Mouse (Mus musculus) cerebellum, adult 18-20 months (tissue): ENCODE data around the gene Sncb.
"Not testable (repeated sequence)": the region's sequence is repeated elsewhere in the genome, so short reads cannot be mapped to it uniquely, and the experiment has no call there.

Experiments
- DNase-seq, 2 experiments: peaks; one replicate each; pipeline ENCODE4 v3.0.0; 2021

The Sncb gene

DNA sequence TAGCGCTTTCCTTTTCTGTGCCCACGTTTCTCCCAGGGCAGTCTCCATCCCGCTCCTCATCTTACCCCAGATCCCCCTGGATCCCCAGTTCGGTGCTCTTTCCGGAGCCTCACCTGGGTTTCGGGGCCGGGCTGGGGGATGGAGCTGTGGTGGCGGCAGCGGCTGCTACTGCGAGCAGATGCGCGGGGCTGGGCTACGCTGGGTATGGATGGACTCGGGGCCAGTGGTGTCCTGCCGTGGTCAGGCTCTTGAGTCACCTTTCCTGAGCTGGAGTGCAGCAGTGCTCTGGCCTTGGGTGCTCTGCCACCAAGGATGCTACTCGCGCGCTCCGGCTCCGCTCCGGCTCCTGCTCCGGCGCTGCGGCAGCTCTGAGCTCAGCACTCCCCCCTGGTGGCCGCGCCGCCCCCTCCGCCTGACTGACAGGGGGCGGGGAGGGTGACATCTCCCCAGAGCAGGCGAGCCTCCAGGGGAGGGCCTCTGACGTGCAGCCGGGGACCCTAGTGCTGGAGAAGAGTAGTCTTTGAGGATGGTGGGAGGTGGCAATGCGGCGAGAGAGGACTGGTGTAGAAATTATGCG, at the start of gene Sncb:
Gene Sncb, minus strand, starts transcription at position 404 of the 577 bp plus-strand sequence.
- DNase-seq: peak; percentile 93 to 96

DNA sequence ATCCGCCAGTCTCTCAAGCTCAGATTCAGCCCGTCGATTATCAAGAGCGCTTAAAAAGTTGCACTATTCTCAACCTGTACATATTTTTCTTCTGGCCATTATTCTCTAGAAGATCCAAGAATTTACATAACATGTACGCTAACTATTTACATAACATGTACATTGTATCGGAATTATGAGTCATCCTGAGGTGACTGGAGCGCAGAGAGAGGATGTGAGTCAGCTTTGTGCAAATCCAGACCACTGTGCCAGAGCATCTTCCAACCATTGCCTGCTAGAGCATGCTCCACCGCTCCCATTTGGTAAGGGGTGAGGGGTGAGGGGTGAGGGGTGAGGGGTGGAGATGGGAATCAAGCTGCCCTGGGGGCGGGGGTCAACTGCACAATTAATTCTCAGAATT, 47.0 kb upstream of the Sncb start:
- DNase-seq: no peak

- DNase-seq: no peak
Observed at GRCm38 (mm10) chr13:54811476-54811875, 45.1 kb upstream of the Sncb start.

DNA sequence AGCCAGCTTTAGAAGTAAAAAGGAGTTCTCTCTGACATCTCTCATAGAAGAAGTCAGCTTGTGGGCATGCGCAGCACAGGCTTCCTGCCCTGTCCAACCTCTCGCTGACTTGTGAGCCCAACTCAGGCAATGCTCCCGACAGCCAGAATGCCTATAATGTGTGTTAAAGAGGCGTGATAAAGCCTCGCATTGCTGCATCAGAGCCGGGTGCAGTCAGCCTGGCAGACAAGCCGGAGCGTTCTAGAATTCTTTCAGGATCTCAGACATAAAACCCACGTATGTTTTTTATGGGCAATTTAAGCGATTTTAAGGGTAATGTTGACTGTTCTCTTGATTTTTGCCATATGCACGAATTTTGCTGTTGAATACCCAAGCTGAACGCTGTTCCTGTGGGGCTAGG, 41.7 kb upstream of the Sncb start:
- no peak for DNase-seq

GRCm38 (mm10) chr13:54806434-54806976, 40.1 kb upstream of the Sncb start:
- DNase-seq: no peak

- peak; percentile 56 to 68 for DNase-seq
Observed at GRCm38 (mm10) chr13:54805134-54805838, 38.9 kb upstream of the Sncb start.

DNA sequence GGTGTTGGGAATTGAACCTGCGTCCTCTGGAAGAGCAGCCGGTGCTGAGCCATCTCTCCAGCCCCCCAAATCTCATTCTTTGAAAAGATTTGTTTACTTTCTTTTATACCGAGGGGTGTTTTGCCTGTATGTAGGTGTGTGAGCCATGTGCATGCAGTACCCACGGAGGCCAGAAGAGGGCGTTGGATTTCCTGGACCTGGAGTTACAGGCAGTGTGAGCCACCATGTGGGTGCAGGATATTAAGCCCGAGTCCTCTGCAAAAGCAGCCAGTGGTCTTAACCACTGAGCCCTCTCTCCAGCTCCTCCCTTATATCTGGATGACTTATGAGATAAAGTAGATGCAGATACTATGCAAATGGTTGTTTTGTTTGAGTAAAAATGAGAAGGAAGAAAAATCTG, 36.6 kb upstream of the Sncb start:
- no peak for DNase-seq

- no peak for DNase-seq
Observed at GRCm38 (mm10) chr13:54800206-54800605, 33.8 kb upstream of the Sncb start.

GRCm38 (mm10) chr13:54799701-54800100, 33.3 kb upstream of the Sncb start:
- peak; percentile 79 to 88 for DNase-seq

GRCm38 (mm10) chr13:54798740-54799139, 32.3 kb upstream of the Sncb start:
- DNase-seq: no peak

DNA sequence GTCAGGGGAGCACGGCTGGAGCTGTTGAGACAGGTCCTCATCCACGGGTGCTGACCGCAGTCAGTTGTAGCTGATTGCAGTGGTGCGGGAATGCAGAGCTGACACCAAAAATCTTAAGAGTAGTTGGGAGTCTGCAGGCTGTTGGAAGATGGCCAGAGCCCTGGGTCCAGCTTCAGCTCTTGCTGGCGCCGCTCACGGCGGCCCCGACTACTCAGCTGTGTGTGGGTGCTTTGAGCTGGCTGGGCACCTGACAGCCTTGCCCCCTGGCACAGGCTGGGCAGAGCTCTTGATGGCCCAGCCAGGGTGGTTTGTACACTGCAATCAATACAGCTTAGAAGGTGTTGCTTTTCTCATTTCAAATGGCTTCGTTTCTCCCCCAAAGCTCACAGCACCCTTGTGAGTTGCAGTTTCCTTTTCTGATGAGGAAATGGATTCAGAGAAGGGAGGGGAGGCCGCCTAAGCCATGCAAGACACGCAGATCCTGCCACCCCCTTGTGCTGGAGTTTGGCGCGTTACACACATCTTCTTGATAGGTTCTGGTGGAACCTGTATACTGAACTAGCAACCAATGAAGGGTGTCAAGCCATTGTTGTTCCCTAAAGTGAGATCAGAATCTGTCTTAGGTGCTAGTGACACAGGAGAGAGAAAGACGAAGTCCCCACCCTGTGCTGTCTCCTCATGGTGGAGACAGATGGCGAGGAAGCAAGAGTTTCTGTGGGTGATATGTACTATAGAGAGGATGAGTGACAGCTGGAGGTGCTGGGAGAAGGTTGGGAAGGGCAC, 31.7 kb upstream of the Sncb start:
- peak in 1 of 2 experiments; percentile 39 for DNase-seq

DNA sequence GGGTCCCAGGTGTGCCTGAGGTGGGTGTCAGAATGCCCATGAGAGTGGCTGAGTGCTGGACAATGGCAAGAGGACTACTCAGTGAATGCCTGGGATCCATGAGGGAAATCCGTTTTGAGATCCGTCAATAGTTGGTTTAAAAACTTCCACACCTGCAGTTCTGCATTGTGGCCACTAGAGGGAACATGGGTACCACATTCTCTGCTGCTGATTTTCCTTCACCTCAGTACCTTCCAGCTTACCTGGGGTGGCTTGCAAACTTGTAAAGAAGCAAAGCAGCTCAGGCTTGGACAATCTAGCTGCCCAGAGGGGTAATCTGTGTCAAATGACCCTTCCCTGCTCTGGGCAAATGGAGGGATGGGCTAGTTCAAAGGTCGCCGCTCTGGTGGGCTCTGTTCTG, 31.0 kb upstream of the Sncb start:
- DNase-seq: peak in 1 of 2 experiments; percentile 68

- no peak for DNase-seq
Observed at GRCm38 (mm10) chr13:54794843-54795242, 28.4 kb upstream of the Sncb start.

DNA sequence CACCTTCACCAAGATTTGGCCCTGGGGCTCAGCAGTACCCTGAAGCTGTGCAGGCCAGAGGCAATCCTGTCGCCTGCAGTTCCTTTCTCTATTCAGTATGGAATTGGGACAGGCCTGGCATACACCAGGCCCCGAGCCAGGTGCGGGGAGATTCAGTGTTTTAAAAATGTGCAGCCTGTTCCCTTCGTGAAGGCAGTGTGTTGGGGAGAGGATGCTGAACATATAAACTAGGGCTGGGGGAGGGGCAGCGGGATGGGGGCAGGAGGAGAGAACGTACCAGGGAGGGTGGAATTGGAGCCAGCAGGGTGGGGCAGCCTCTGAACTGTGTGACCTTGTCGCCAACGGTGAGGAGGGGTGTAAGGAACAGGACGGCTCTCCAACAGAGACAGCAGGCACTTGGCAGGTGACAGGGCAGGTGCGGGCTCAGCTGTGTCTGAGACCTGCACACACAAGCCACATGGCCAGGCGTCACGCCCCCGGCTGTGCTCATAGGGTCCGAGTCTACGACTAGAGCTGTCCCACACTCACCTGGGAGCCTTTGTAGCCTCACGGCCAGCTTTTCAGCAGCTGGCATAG, 27.7 kb upstream of the Sncb start:
- DNase-seq: peak in 1 of 2 experiments; percentile 23

DNA sequence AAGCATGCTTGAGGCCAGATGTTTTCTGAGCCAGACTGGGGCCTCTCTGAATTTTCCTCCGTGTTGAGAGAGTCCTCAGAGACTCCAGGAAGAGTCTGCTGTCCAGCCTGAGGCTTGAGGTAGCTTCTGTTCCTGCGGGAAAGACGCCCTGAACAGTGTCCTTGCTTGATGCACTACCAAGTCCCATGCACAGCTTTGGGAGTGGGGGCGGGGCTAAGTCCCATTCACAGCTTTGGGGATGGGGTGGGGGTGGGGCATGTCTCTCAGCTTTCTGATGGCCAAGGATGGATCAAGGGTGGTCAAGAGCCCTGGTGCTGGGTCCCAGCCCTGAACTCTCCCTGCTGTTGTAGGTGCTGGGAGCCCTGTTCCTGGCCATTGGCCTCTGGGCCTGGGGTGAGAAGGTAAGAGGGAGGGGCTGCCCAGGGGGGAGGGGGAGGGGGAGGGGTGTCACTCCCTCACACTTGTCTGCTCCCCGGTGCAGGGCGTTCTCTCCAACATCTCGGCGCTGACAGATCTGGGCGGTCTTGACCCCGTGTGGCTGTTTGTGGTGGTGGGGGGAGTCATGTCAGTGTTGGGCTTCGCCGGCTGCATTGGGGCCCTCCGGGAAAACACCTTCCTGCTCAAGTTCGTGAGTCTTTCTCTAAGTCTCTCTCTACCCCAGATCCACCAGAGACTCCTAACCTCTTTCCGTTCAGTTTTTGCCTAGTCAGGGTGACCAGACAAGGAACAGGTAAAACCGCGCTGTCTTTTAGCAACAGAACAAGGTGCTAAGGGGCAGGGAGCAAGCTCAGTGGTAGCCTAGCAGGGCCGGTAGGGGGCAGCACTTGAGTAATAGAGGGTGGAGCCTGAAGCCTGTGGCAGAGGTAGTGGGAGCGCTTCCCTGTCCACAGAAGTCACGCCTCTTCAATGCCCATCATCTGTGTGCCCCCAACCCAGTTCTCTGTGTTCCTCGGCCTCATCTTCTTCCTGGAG, 26.1 kb upstream of the Sncb start:
- DNase-seq: peak in 1 of 2 experiments; percentile 63

- DNase-seq: peak; percentile 79 to 81
Observed at GRCm38 (mm10) chr13:54789561-54790397, 23.4 kb upstream of the Sncb start.

- peak; percentile 97 to 99 for DNase-seq
Observed at GRCm38 (mm10) chr13:54788740-54789560, 22.6 kb upstream of the Sncb start, which contains the start of gene Tspan17. Tspan17 (plus strand) TSS chr13:54789377.

- DNase-seq: not testable (repeated sequence)
Observed at GRCm38 (mm10) chr13:54787591-54787990, 21.2 kb upstream of the Sncb start.

- DNase-seq: no peak
Observed at GRCm38 (mm10) chr13:54783698-54784097, 17.3 kb upstream of the Sncb start, which contains the start of gene Eif4e1b. Eif4e1b (plus strand) TSS chr13:54783998.

DNA sequence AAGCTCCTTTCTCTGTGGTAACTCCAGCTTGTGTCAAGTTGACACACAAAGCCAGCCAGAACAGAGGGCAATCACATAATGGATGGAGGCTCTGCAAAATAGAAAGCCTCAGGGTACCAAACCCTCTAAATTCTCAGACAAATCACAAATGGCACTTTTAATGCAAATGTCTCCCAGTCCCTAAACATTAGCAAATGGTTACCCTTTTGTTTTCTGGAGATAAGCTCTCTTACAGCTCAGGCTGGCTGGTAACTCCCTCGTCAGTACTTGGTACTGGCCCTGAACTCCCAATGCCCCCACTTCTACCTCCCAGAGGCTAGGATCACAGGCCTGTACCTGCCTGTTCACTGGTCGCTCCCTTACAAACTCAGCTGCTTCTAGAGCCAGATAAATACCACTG, 16.8 kb upstream of the Sncb start:
- DNase-seq: no peak
